Mouse (Mus musculus) spleen, adult 2 months (tissue): ENCODE data around the gene Gas1. TPM values are rescaled to one million over a fixed set of nuclear protein-coding genes. Genes with fewer than 3 reads are reported as not detected.

Source experiments
- DNase-seq, 2 experiments: peaks; one replicate each; pipeline versions ENCODE4 v3.0.0 to v3.0.0-alpha.2; 2012 to 2021; ENCODE audit warnings: low spot score in 2 of 2, low read depth in 1 of 2
- H3K27ac ChIP-seq: fragments of 200-500 bp; 2 replicates; pipeline ENCODE4 v1.5.1; 2012; ENCODE audit warnings: low read length, inconsistent platforms; ENCODE audit not compliant: insufficient read depth
- H3K27me3 ChIP-seq: fragments of 200-500 bp; 2 replicates; pipeline ENCODE4 v1.6.1; 2012; ENCODE audit warnings: mild to moderate bottlenecking, moderate library complexity, low read length, inconsistent platforms; ENCODE audit not compliant: control insufficient read depth, insufficient read depth
- H3K36me3 ChIP-seq: fragments of 200-500 bp; 2 replicates; pipeline ENCODE4 v1.6.1; 2012; ENCODE audit warnings: mild to moderate bottlenecking, low read length, inconsistent platforms; ENCODE audit not compliant: control insufficient read depth, insufficient read depth
- H3K4me1 ChIP-seq: fragments of 200-500 bp; 2 replicates; pipeline ENCODE4 v1.6.1; 2011; ENCODE audit warnings: inconsistent platforms; ENCODE audit not compliant: control insufficient read depth, insufficient read depth, insufficient read length
- H3K4me3 ChIP-seq: fragments of 200-500 bp; 2 replicates; pipeline ENCODE4 v1.5.1; 2011; ENCODE audit warnings: mild to moderate bottlenecking, inconsistent platforms; ENCODE audit not compliant: insufficient read depth, insufficient read length; ENCODE audit errors: extremely low read depth
- CTCF ChIP-seq: fragments of 200-500 bp; IDR thresholded peaks from 2 replicates; pipeline ENCODE4 v1.5.1; 2011; ENCODE audit warnings: mild to moderate bottlenecking, inconsistent platforms; ENCODE audit not compliant: insufficient read depth, insufficient read length, insufficient replicate concordance; ENCODE audit errors: extremely low read depth
- POLR2A ChIP-seq: fragments of 200-500 bp; IDR thresholded peaks from 2 replicates; pipeline ENCODE4 v1.6.1; 2011; ENCODE audit warnings: low read depth, low read length, inconsistent platforms
- WGBS: fragments of 180-500 bp; shearing (Covaris S2); methylation state at CpG from one replicate; pipeline ENCODE4 v1.1.7; 2018; 5-methylcytosine and 5-hydroxymethylcytosine counted together
- polyA plus RNA-seq: library from polyadenylated mRNA; depleted of rRNA; stranded (reverse); fragments of >200 nt; gene quantifications from 2 replicates; pipeline ENCODE4 v1.2.3, GENCODE M21; 2012

The Gas1 gene
- polyA plus RNA-seq, 1 experiment: 17.7 TPM

- TF ChIP-seq CTCF (no peak), POLR2A (no peak)
- DNase-seq: no peak
- Histone ChIP-seq H3K27ac (no peak overlapping the region), H3K4me1 (no peaks in the 10 kb centered on the region), H3K36me3 (no peaks in the 10 kb centered on the region), H3K27me3 (peaks cover 12% of the 10 kb centered on the region), H3K4me3 (no peak overlapping the region)
- 85% methylated on average over 4 of the region's 4 CpGs for WGBS
Measured at GRCm38 (mm10) chr13:60179641-60180040, 2.5 kb upstream of the Gas1 start.

GRCm38 (mm10) chr13:60178416-60178815 is 1.3 kb upstream of the Gas1 start:
- peak; percentile 48; the same call in 1 of the 2 replicates for TF ChIP-seq CTCF
- TF ChIP-seq POLR2A: no peak
- Histone ChIP-seq H3K36me3 (no peaks in the 10 kb centered on the region), H3K4me1 (no peaks in the 10 kb centered on the region), H3K27me3 (peaks cover 12% of the 10 kb centered on the region), H3K4me3 (no peak overlapping the region), H3K27ac (no peak overlapping the region)
- WGBS: under 1% methylated on average over 15 of the region's 15 CpGs
- DNase-seq: peak in 1 of 2 experiments; percentile 30

- Histone ChIP-seq H3K27me3 (peaks cover 12% of the 10 kb centered on the region), H3K4me3 (no peak overlapping the region), H3K4me1 (no peaks in the 10 kb centered on the region), H3K27ac (no peak overlapping the region), H3K36me3 (no peaks in the 10 kb centered on the region)
- TF ChIP-seq CTCF: no peak
- no peak for TF ChIP-seq POLR2A
- DNase-seq: no peak
- WGBS: 3% methylated on average over 13 of the region's 13 CpGs
Measured at GRCm38 (mm10) chr13:60177797-60178110, 589 bp upstream of the Gas1 start.

- Histone ChIP-seq H3K27ac (peak overlapping the region; percentile 57; the same call in 1 of the 2 replicates), H3K27me3 (peaks cover 12% of the 10 kb centered on the region), H3K4me1 (no peaks in the 10 kb centered on the region), H3K36me3 (no peaks in the 10 kb centered on the region), H3K4me3 (peak overlapping the region; percentile 34; the same call in 1 of the 2 replicates)
- no peak for DNase-seq
- TF ChIP-seq CTCF (no peak), POLR2A (no peak)
- WGBS: under 1% methylated on average over 53 of the region's 53 CpGs
Measured at GRCm38 (mm10) chr13:60176776-60177105, 424 bp downstream of the Gas1 start.

GRCm38 (mm10) chr13:60176136-60176775 is 909 bp downstream of the Gas1 start:
- Histone ChIP-seq H3K27me3 (peaks cover 12% of the 10 kb centered on the region), H3K4me3 (peak overlapping the region; percentile 17; the same call in 1 of the 2 replicates)

GRCm38 (mm10) chr13:60175490-60176135 is 1.6 kb downstream of the Gas1 start:
- Histone ChIP-seq H3K4me1 (no peaks in the 10 kb centered on the region), H3K36me3 (no peaks in the 10 kb centered on the region), H3K27ac (peak overlapping the region; percentile 28; the same call in 1 of the 2 replicates), H3K27me3 (peaks cover 12% of the 10 kb centered on the region), H3K4me3 (peak overlapping the region; percentile 12; the same call in 1 of the 2 replicates)
- 3% methylated on average over 59 of the region's 59 CpGs for WGBS
- no peak for DNase-seq
- TF ChIP-seq POLR2A (no peak), CTCF (no peak)

More at GRCm38 (mm10) chr13:60176136-60176775, 909 bp downstream of the Gas1 start:
- TF ChIP-seq CTCF (no peak), POLR2A (no peak)
- Histone ChIP-seq H3K4me1 (no peaks in the 10 kb centered on the region), H3K36me3 (no peaks in the 10 kb centered on the region), H3K27ac (peak overlapping the region; percentile 57; the same call in 1 of the 2 replicates)
- WGBS: 3% methylated on average over 82 of the region's 82 CpGs
- DNase-seq: no peak

GRCm38 (mm10) chr13:60174953-60175352 is 2.2 kb downstream of the Gas1 start:
- no peak for DNase-seq
- H3K4me1 ChIP-seq: no peaks in the 10 kb centered on the region
- TF ChIP-seq CTCF (no peak), POLR2A (no peak)
- 7% methylated on average over 7 of the region's 7 CpGs for WGBS
- 0 out of 2 replicates have a peak overlapping the region, but pooled peaks have one; percentile 3 for H3K4me3 ChIP-seq
- no peak overlapping the region for H3K27ac ChIP-seq
- no peaks in the 10 kb centered on the region for H3K36me3 ChIP-seq
- H3K27me3 ChIP-seq: peaks cover 12% of the 10 kb centered on the region
